Mouse (Mus musculus) left cerebral cortex, adult 2 months (tissue): ENCODE results near the gene AI837181. TPM values are rescaled to one million over a fixed set of nuclear protein-coding genes. Genes with fewer than 3 reads are reported as not detected.
A peak's percentile ranks its signal among the peaks of the same experiment; 100 is the strongest.

Experiments used
- DNase-seq, 2 experiments: peaks; one replicate each; pipeline ENCODE4 v3.0.0; 2021 to 2022; ENCODE audit warnings: low spot score in 2 of 2, mixed read lengths in 1 of 2; ENCODE audit errors: extremely low spot score in 1 of 2
- H3K27ac ChIP-seq: fragments of 200-600 bp; 2 replicates; pipeline ENCODE4 v1.8.1; 2022
- H3K4me3 ChIP-seq: fragments of 200-600 bp; 2 replicates; pipeline ENCODE4 v1.8.1; 2022
- CTCF ChIP-seq: fragments of 200-600 bp; IDR thresholded peaks from 2 replicates; pipeline ENCODE4 v1.8.1; 2022; ENCODE audit warnings: antibody characterized with exemption, mild to moderate bottlenecking, moderate library complexity
- intact Hi-C: fragments of 180-260 bp; cut with DNase I; formaldehyde crosslinking; loops from one replicate; pipeline ENCODE4 v1.15.1; 2025
- total RNA-seq, 2 experiments: library from RNA; stranded (reverse); gene quantifications; 2 replicates each; pipeline ENCODE4 v1.2.3; 2021

The AI837181 gene
- total RNA-seq, 2 experiments from 2014 or later: 68.0 to 74.1 TPM

DNA sequence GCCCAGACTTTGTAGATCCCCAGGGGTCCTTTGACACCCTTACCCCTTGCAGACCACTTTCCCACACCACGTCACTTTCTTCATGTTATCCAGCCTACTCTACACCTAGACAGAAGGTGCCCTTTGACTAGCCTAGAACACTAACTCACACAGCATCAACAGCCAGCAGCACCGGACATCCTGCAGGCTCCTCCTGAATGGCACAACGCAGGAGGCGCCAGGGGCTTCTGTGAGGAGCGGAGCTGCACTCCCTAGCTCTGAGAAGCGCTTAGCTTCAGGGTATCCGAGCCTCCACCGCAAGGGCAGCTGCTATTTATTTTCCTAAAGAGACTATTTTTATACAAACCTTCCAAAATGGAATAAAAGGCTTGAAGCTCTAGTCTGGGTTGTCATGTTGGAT lies 30.6 kb downstream of the AI837181 start:
- peak overlapping the region; percentile 63 for H3K4me3 ChIP-seq
- H3K27ac ChIP-seq: peak overlapping the region; percentile 99
- DNase-seq: no peak
- TF ChIP-seq CTCF: no peak
- intact Hi-C loops: no loop called here

DNA sequence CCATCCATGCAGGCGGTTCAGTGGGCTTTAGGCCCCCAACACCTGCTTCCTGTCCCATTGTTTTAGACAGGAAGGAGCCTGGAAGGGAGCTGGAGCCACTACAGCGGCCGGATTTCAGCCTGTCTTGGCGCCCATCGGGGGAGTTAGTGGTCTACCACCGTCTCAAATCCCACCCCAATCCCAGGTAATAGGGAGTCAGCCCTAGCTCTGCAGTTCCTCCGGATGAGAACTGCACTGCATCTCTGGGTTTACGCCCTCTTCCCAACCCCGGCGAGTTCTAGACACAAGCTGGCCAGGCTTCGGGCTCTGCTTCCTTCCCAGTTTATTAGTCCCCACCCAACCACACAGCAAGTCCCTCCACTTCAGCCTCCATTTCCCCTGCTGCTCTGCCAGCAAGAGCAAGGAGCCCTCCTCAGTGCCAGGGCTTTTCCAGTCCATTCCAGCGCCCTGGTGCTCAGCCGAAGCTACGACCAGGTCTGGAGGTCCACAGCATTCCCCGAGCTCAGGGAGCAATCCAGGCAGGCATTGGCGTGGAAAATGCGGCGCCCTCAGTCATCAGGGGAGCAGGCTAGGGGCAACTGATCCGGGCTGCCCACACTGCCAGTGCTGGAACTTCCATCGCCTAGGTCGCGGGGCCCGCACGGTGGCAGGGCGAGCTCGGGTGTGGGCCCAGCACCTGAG lies 31.4 kb downstream of the AI837181 start:
- no peak for DNase-seq
- Histone ChIP-seq H3K27ac (peak overlapping the region; percentile 99), H3K4me3 (peak overlapping the region; percentile 63)
- intact Hi-C loops: loop anchor here (2.0 kb wide), 2 partner anchors 32 kb away; partner anchors contain the start of genes AI837181, Drap1 and Mus81
- no peak for TF ChIP-seq CTCF

DNA sequence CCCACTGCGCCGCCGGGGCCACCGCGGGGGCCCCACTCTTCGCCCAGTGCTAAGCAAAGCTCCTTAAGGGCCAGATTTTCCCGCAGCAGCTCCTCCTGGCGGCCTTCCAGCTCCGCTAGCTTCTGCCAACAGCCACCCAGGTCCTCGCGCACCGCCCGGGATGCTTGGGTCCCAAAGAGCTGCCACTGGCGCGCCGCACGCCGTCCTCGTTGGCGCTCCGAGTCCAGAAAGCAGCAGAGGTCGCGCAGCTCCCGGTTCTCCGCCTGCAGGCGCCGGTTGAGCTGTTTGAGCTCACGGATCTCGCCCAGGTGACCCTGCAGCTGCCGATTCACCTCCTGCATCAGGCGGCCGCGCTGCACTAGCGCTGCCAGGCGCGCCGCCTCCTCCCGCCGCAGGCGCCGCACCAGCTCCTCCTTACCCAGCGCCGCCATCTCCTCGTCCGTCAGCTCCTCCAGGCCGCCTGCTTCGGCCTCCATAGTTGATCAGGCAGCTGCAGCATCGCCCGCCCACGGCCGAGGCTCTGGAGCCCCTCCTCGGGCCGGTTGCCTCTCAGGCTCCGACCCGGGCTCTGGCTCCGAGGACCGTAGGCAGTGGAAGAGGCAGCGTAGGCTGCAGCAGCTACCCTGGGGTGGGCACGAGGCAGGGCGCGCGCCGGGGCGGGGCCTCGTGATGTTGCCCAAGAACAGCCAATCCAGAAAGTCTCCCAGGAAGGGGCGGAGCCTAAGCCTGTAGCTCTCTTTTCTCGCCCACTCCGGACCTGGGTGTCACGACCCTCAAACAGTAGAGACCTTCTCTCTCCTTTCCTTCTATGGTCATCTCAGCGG lies 32.2 kb downstream of the AI837181 start:
- intact Hi-C loops: loop anchor here (2.0 kb wide), 2 partner anchors 32 kb away; partner anchors contain the start of genes AI837181, Drap1 and Mus81
- Histone ChIP-seq H3K4me3 (peak overlapping the region; percentile 63), H3K27ac (peak overlapping the region; percentile 99)
- no peak; the same call in none of the 2 replicates for TF ChIP-seq CTCF
- peak; percentile 94 to 96 for DNase-seq

DNA sequence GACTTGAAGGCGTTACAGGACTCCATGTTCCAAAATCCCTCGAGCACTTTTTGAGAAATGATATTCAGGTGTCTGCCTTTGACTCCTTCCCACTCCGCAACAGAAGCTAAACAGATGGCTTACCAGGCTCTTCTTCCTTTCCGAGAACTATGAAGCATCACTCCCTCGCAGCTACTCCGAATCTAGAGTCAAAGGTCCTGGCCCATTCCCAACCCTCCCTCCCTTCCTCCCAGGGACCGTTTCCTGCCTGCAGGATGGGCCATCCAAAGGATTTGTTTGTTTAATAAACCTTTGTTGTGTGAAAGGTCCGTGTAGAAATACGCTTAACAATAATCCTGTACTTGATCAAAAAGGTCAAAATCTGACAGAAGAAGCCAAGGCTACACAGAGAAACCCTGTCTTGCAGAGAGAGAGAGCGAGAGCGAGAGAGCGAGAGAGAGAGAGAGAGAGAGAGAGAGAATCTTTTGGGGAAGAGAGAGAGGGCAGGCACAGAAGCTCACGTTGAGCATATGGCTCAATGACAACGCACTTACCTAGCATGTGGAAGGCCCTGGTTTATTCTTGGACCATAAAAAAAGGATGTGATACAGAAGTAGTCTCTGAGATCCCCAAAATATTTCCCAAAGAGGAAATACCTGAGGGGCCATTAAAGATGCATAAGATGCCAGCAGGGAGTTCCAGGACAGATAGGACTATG lies 33.0 kb downstream of the AI837181 start, which contains the start of gene Ccdc85b:
Ccdc85b (minus strand) TSS at position 149 of the 697 bp plus-strand sequence.
- no peak for DNase-seq
- TF ChIP-seq CTCF: no peak
- Histone ChIP-seq H3K4me3 (peak within 1 kb of the TSS; percentile 63), H3K27ac (peak within 1 kb of the TSS; percentile 99)
- intact Hi-C loops: loop anchor here (2.0 kb wide), 2 partner anchors 31 to 33 kb away; partner anchors contain the start of genes AI837181, Drap1 and Mus81

DNA sequence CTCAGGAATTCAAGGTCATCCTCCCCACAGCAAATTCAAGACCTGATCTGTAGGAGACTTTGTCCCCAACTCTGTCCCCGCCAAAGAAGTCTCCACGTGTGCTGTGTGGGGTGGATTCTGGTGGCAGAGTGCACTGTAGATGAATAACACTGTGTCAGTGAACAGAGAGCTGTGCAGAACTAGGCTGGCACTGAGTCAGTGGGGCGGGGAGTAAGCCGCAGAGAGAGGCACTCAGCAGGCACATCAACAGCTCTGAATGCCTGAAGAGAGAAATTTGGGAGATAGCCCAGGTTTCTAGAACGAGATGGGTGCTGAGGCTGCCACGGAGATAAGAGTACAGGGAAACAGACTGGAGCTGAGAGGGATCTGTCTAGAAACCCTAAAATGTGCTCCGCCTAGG lies 34.1 kb downstream of the AI837181 start:
- no peak for DNase-seq

DNA sequence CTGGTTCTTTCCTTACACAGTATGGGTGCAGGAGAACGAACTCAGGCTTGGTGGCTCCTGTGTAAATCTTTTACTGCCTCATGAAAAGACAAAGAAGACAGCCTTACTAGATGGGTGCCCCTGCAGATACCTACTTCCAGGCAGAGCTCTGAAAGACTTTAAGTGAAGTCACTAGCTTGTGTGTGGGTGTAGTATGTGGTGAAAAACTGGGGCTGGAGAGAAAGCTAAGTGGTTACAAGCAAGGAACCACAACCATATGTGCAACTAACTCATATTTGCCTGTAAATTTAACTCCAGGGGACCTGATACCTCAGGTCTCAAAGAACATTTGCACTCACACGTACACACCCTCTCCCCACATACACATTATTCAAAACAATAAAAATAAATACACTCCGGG lies 35.0 kb downstream of the AI837181 start:
- no peak for TF ChIP-seq CTCF
- intact Hi-C loops: loop anchor here (5.0 kb wide), 1 partner anchor 107 kb away; the partner anchor contains the start of gene Ap5b1
- H3K4me3 ChIP-seq: peak overlapping the region; percentile 84
- peak overlapping the region; percentile 90 for H3K27ac ChIP-seq
- DNase-seq: no peak

More for the DNA sequence above, 34.1 kb downstream of the AI837181 start:
- intact Hi-C loops: no loop called here
- H3K27ac ChIP-seq: peak overlapping the region; percentile 99
- no peak overlapping the region for H3K4me3 ChIP-seq
- TF ChIP-seq CTCF: no peak

DNA sequence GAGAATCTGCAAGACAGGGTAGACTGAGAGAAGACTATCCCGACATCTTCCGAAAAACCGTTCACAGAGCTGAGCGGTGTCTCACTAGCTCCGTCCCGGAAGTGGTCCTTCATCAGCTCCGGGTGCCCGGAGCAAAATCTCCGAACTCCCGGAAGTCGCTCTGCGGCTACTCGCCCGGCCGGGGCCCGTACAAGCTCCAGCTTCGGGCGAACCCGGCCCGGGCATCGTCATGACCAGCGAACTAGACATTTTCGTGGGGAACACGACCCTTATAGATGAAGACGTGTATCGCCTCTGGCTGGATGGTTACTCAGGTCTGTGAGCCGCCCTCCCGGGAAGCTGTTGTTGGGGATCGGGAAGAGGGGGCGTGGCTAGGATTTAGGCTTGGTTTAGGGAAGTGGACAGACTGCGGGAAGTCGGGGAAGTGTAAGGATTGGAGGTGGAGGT lies 35.5 kb downstream of the AI837181 start, which contains the start of gene Fibp:
Fibp (plus strand) TSS at position 151 of the 447 bp plus-strand sequence.
- no peak for TF ChIP-seq CTCF
- peak; percentile 86 to 88 for DNase-seq
- intact Hi-C loops: loop anchor here (5.0 kb wide), 1 partner anchor 107 kb away; the partner anchor contains the start of gene Ap5b1
- H3K27ac ChIP-seq: peak within 1 kb of the TSS; percentile 90
- peak within 1 kb of the TSS; percentile 84 for H3K4me3 ChIP-seq

DNA sequence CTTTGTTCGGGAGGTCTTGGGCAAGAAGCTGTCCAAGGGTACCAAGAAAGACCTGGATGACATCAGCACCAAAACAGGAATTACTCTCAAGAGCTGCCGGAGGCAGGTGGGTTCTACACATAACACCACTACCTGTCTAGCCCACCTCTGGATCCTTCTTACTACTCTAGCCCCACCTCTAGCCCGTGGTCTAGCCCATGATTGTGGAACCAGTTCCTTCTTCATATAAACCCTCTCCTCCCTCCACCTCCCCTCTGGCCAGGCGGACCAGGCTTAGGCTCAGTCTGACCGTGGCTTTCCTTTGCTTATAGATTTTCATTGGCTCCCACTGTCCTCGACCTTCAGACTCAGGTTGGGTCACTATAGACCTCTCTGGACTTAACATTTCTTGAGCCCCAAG lies 36.5 kb downstream of the AI837181 start:
- TF ChIP-seq CTCF: no peak
- H3K4me3 ChIP-seq: peak overlapping the region; percentile 84; the same call in 1 of the 2 replicates

DNA sequence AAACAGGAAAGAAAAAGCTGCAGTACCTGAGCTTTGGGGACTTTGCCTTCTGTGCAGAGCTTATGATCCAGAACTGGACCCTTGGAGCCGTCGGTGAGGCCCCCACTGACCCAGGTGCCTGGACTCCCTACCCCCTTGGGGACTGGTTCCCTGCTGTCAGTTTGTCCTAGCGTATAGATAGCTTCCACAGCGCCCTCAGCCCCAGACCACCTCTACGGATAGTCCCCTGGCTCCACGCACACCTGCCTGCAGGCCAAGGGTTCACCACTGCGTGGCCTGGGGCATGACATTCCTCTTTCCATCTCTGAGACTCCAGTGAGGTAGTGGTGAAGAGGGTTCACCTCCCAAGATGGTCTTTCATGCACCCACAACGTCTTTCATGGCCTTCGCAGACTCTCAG lies 38.3 kb downstream of the AI837181 start:
- Histone ChIP-seq H3K4me3 (no peak overlapping the region), H3K27ac (no peak overlapping the region)
- no peak for TF ChIP-seq CTCF
- intact Hi-C loops: loop anchor here (5.0 kb wide), 1 partner anchor 104 kb away; the partner anchor contains the start of gene Ap5b1
- no peak for DNase-seq

More for the DNA sequence above, 36.5 kb downstream of the AI837181 start:
- intact Hi-C loops: loop anchor here (5.0 kb wide), 1 partner anchor 106 kb away; the partner anchor contains the start of gene Ap5b1
- no peak overlapping the region for H3K27ac ChIP-seq
- DNase-seq: no peak

DNA sequence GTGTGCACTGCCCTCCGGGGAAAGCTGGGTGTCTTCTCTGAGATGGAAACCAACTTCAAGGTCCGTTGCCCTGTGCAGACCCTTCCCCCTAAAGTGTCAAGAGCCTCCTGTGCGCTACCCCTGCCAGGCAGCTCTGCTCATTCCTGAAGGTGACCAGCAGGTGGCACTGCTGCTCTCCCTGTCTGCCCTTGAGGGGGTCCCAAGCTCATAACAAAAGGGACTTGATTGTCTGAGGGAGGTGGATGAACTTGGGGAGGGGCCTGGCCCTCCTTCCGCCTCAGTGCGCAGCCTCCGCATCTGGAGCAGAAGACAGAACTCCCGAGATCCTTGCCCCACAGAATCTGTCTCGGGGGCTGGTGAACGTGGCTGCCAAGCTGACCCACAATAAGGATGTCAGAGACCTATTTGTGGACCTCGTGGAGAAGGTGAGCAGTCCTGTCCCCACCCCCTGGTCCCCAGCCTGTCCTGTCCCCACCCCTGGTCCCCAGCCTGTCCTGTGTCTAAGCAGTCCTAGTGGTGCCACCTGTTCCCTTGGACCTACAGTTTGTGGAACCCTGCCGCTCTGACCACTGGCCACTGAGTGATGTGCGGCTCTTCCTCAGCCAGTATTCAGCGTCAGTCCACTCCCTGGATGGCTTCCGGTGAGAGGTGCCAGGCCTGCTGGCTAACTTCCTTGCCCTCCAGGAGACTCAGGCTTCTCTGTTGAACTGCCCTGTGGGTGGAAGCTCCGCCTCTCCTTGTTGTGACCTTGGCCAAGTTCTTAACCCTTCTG lies 39.0 kb downstream of the AI837181 start:
- peak; percentile 49 to 54 for DNase-seq
- 0 out of 2 replicates have a peak overlapping the region, but pooled peaks have one; percentile 7 for H3K4me3 ChIP-seq
- 0 out of 2 replicates have a peak overlapping the region, but pooled peaks have one; percentile 19 for H3K27ac ChIP-seq
- TF ChIP-seq CTCF: peak; percentile 92
- intact Hi-C loops: loop anchor here (5.0 kb wide), 1 partner anchor 103 kb away; the partner anchor contains the start of gene Ap5b1
